ENCODE assay signal across 12 mouse cellular contexts in the genomic region with DNA sequence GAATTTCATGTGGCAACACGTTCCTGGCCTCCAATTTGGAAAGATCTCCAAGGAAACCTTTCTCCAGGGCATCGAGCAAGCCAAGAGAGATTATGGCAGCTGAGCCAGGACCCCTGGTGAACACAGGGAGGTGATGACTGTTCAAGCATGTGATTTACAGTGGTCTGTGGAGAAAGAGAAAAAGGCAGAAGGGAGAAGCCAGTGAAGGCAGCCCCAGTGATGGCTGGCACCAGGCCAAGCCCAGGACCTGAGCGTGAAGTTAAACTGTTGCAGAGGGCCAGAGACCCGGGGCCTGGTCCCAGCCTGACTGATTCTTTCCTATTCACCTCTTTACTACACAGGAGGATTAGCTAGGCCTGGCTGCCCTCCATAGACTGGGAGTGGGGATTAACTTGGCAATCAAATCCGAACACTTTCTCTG.
DNase-seq lines count a peak whose midpoint lies in the region; ATAC-seq and TF ChIP-seq lines count a peak whose summit lies in the region.
"Had no signal": no experiment of that assay in that cellular context is flagged by ENCODE, and none has a peak within 500 bp of the region (broad histone marks: within the 10 kb centered on the region; RNA-seq: fewer than 3 reads in every experiment).

No protein-coding gene starts in this region.

- TF ChIP-seq CTCF in lung, adult 2 months (IDR thresholded peaks at IDR 0.05; ENCODE audit: insufficient read depth, low read length) = no peak

- no peaks in the 10 kb centered on the region for H3K9me3 ChIP-seq in forebrain, embryonic 11.5 days (ENCODE audit: control insufficient read depth, low read length)
- H3K9me3 ChIP-seq in forebrain, embryonic 12.5 days = no peaks in the 10 kb centered on the region
- H3K9me3 ChIP-seq in embryonic facial prominence, embryonic 14.5 days (ENCODE audit: control insufficient read depth, low read length) = no peaks in the 10 kb centered on the region

- intact Hi-C loops in left cerebral cortex, postnatal 14 days (cut with DNase I) = no loop called here

- H3K36me3 ChIP-seq in forebrain, embryonic 11.5 days (ENCODE audit: control insufficient read depth, insufficient read depth, low read length) = no peaks in the 10 kb centered on the region
- no peaks in the 10 kb centered on the region for H3K36me3 ChIP-seq in forebrain, embryonic 12.5 days (replicated peaks)
- no peaks in the 10 kb centered on the region for H3K36me3 ChIP-seq in embryonic facial prominence, embryonic 14.5 days (ENCODE audit: control insufficient read depth, insufficient read depth, low read length)

- H3K27me3 ChIP-seq in forebrain, embryonic 11.5 days (ENCODE audit: control insufficient read depth, insufficient read depth, low read length) = no peaks in the 10 kb centered on the region; the same call in 1 of the 2 replicates
- peaks cover 25% of the 10 kb centered on the region for H3K27me3 ChIP-seq in forebrain, embryonic 12.5 days
- no peaks in the 10 kb centered on the region for H3K27me3 ChIP-seq in embryonic facial prominence, embryonic 14.5 days (replicated peaks; ENCODE audit: control insufficient read depth, insufficient read depth, low read length)
- H3K27me3 ChIP-seq: CH12.LX had no signal

- peak; percentile 67 for DNase-seq in forebrain, embryonic 11.5 days (ENCODE audit: low spot score)
- DNase-seq in Muller cell, postnatal 12 days (ENCODE audit: inconsistent ontology term) = peak; percentile 14
- DNase-seq in embryonic facial prominence, embryonic 14.5 days (ENCODE audit: low spot score) = peak; percentile 78
- DNase-seq in mesoderm, embryonic 11.5 days (ENCODE audit: low read depth, low spot score) = peak; percentile 57
- no peak for DNase-seq in lung, adult 2 months
- DNase-seq in left cerebral cortex, postnatal 14 days (ENCODE audit: low spot score in 2 of 2) = no peak
- DNase-seq: heart, adult 18-20 months; kidney, adult 9 months; lung, postnatal 36 days had no signal

- H3K4me2 ChIP-seq in forebrain, embryonic 11.5 days (ENCODE audit: low read depth, low read length, severe bottlenecking) = no peak overlapping the region
- H3K4me2 ChIP-seq in forebrain, embryonic 12.5 days = no peak overlapping the region
- no peak overlapping the region for H3K4me2 ChIP-seq in embryonic facial prominence, embryonic 14.5 days (ENCODE audit: low read depth, low read length)

- no peak overlapping the region for H3K9ac ChIP-seq in forebrain, embryonic 11.5 days (ENCODE audit: low read length)
- no peak overlapping the region for H3K9ac ChIP-seq in forebrain, embryonic 12.5 days
- H3K9ac ChIP-seq in embryonic facial prominence, embryonic 14.5 days (ENCODE audit: low read depth, low read length) = no peak overlapping the region

- no peak overlapping the region for H3K4me3 ChIP-seq in forebrain, embryonic 11.5 days (ENCODE audit: low read depth, low read length)
- H3K4me3 ChIP-seq in forebrain, embryonic 12.5 days (replicated peaks) = no peak overlapping the region
- no peak overlapping the region for H3K4me3 ChIP-seq in embryonic facial prominence, embryonic 14.5 days (ENCODE audit: low read depth, low read length)
- no peak overlapping the region for H3K4me3 ChIP-seq in lung, adult 2 months (replicated peaks; ENCODE audit: extremely low read depth, low read depth, low read length)

- no peak overlapping the region for H3K27ac ChIP-seq in forebrain, embryonic 11.5 days (ENCODE audit: low read depth, low read length)
- H3K27ac ChIP-seq in forebrain, embryonic 12.5 days = no peak overlapping the region
- no peak overlapping the region for H3K27ac ChIP-seq in embryonic facial prominence, embryonic 14.5 days (replicated peaks; ENCODE audit: low read depth, low read length)

- peak; percentile 70 for ATAC-seq in forebrain, embryonic 11.5 days (replicated peaks; ENCODE audit: low FRiP score)
- no peak; the same call in 1 of the 2 replicates for ATAC-seq in forebrain, embryonic 12.5 days (ENCODE audit: low FRiP score)
- peak; percentile 78 for ATAC-seq in embryonic facial prominence, embryonic 14.5 days (ENCODE audit: low read depth)
- no peak for ATAC-seq in inflammation-experienced regulatory T-cells, adult 6 months

- H3K4me1 ChIP-seq in forebrain, embryonic 11.5 days (replicated peaks; ENCODE audit: control insufficient read depth, insufficient read depth, low read length) = no peaks in the 10 kb centered on the region; the same call in 1 of the 2 replicates
- peaks cover 29% of the 10 kb centered on the region for H3K4me1 ChIP-seq in forebrain, embryonic 12.5 days
- peaks cover 10% of the 10 kb centered on the region for H3K4me1 ChIP-seq in embryonic facial prominence, embryonic 14.5 days (ENCODE audit: control insufficient read depth, insufficient read depth, low read length)
- H3K4me1 ChIP-seq in lung, adult 2 months (ENCODE audit: control insufficient read depth, insufficient read depth, low read length) = no peaks in the 10 kb centered on the region

- TF ChIP-seq POLR2A in lung, adult 2 months (IDR thresholded peaks at IDR 0.05; ENCODE audit: borderline replicate concordance, extremely low read depth, low read depth, low read length) = no peak

- 22% methylated on average over 5 of the region's 5 CpGs for WGBS in forebrain, embryonic 11.5 days
- 19% methylated on average over 5 of the region's 5 CpGs for WGBS in forebrain, embryonic 12.5 days
- 20% methylated on average over 5 of the region's 5 CpGs for WGBS in embryonic facial prominence, embryonic 14.5 days
- 81% methylated on average over 5 of the region's 5 CpGs for WGBS in lung, adult 2 months

Comparison
In these comparisons a context has a peak if more than half of its experiments do, and no peak if none do; other contexts are left out.
1. ATAC-seq: peak in forebrain, embryonic 11.5 days (single experiment) and embryonic facial prominence, embryonic 14.5 days (single experiment); none in forebrain, embryonic 12.5 days (single experiment) and inflammation-experienced regulatory T-cells, adult 6 months (single experiment).
2. DNase-seq: peak in forebrain, embryonic 11.5 days (single experiment), Muller cell, postnatal 12 days (single experiment), embryonic facial prominence, embryonic 14.5 days (single experiment) and mesoderm, embryonic 11.5 days (single experiment); none in lung, adult 2 months (single experiment) and left cerebral cortex, postnatal 14 days (0 of 2).